Mouse (Mus musculus) heart, postnatal 0 days (tissue): Measurements from ENCODE around the gene Dvl2. TPM values are rescaled to one million over a fixed set of nuclear protein-coding genes. Genes with fewer than 3 reads are reported as not detected.

ENCODE experiments used
- ATAC-seq: fragments of 200-750 bp; cut with Nextera tagmentation; 2 replicates; pipeline ENCODE4 v1.8.0; 2017; ENCODE audit warnings: low read depth, moderate number of reproducible peaks, moderate library complexity; ENCODE audit not compliant: insufficient read depth
- DNase-seq: peaks from one replicate; pipeline ENCODE4 v3.0.0-alpha.2; 2016; ENCODE audit warnings: low spot score
- H3K27ac ChIP-seq: fragments of 300-500 bp; sonication (generic); 2 replicates; pipeline ENCODE4 v1.5.1; 2014; ENCODE audit warnings: low read depth, mild to moderate bottlenecking
- H3K27me3 ChIP-seq: fragments of 300-500 bp; sonication (generic); 2 replicates; pipeline ENCODE4 v1.6.1; 2014; ENCODE audit warnings: low read length, mixed read lengths; ENCODE audit not compliant: control insufficient read depth, insufficient read depth
- H3K36me3 ChIP-seq: fragments of 300-500 bp; sonication (generic); replicated peaks from 2 replicates; pipeline ENCODE4 v1.6.1; 2014; ENCODE audit warnings: low read length, mixed read lengths; ENCODE audit not compliant: control insufficient read depth, insufficient read depth
- H3K4me1 ChIP-seq: fragments of 300-500 bp; sonication (generic); 2 replicates; pipeline ENCODE4 v1.6.1; 2014; ENCODE audit warnings: antibody characterized with exemption; ENCODE audit not compliant: control insufficient read depth, insufficient read depth
- H3K4me2 ChIP-seq: fragments of 300-500 bp; sonication (generic); 2 replicates; pipeline ENCODE4 v1.6.1; 2014; ENCODE audit warnings: low read depth, mild to moderate bottlenecking, low read length, moderate library complexity
- H3K4me3 ChIP-seq: fragments of 300-500 bp; sonication (generic); 2 replicates; pipeline ENCODE4 v1.5.1; 2014; ENCODE audit warnings: low read depth, low read length
- H3K9ac ChIP-seq: fragments of 300-500 bp; sonication (generic); replicated peaks from 2 replicates; pipeline ENCODE4 v1.6.1; 2014; ENCODE audit warnings: low read depth, low read length, mixed read lengths
- H3K9me3 ChIP-seq: fragments of 300-500 bp; sonication (generic); replicated peaks from 2 replicates; pipeline ENCODE4 v1.6.1; 2016; ENCODE audit warnings: low read length; ENCODE audit not compliant: control insufficient read depth
- CTCF ChIP-seq: IDR thresholded peaks from 2 replicates; pipeline ENCODE4 v1.5.1; 2016; ENCODE audit warnings: antibody characterized with exemption, control low read depth, low read depth
- EP300 ChIP-seq: IDR thresholded peaks from 2 replicates; pipeline ENCODE4 v1.6.1; 2016; ENCODE audit warnings: antibody characterized with exemption, low read depth
- WGBS: fragments of 180-500 bp; shearing (Covaris S2); extraction: QIAGEN DNeasy Blood & Tissue Kit; methylation state at CpG from one replicate; pipeline ENCODE4 v1.1.7; 2014; 5-methylcytosine and 5-hydroxymethylcytosine counted together
- polyA plus RNA-seq: library from polyadenylated mRNA; unstranded; fragments of >200 nt; fragmentation: Nextera tagmentation; extraction: Ambion mirVana; gene quantifications from 2 replicates; pipeline ENCODE4 v1.2.1, GENCODE M21; 2015
- total RNA-seq: library from RNA; depleted of rRNA; stranded (reverse); fragments of >200 nt; gene quantifications from 2 replicates; pipeline ENCODE4 v1.2.3, GENCODE M21; 2014; ENCODE audit warnings: low replicate concordance

Gene Dvl2
- total and polyA plus RNA-seq, 2 experiments from 2014 or later = 6.5 to 10.8 TPM

DNA sequence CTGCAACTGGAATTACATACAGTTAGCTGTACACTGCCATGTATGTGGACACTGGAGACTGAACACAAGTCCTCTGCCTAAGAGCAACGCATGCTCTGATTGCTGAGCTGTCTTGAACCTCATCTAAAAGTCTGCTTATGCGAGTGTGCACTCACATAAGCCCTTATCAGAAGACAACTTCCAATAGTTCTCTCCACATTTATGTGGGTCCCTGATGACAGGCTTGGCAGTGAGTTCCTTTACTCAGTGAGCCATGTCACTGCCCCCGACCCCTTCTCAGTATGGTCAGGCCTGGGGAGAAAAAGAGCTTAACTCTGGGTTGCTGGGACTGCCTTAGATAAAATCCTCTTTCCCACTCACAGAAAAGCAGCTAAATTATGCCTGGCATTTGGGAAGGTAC lies 16.3 kb downstream of the Dvl2 start, which contains the start of gene Dlg4:
Gene Dlg4, plus strand, starts transcription at position 274 of the 400 bp plus-strand sequence.
- WGBS = 74% methylated on average over 3 of the region's 3 CpGs
- Histone ChIP-seq H3K4me1 (peaks cover 31% of the 10 kb centered on the region), H3K9ac (peak within 1 kb of the TSS; percentile 56; the same call in 1 of the 2 replicates), H3K27me3 (no peaks in the 10 kb centered on the region), H3K27ac (no peak within 1 kb of the TSS), H3K4me2 (peak within 1 kb of the TSS; percentile 71; the same call in 1 of the 2 replicates), H3K9me3 (no peaks in the 10 kb centered on the region), H3K36me3 (peaks cover 24% of the 10 kb centered on the region), H3K4me3 (peak within 1 kb of the TSS; percentile 56)
- ATAC-seq (no peak), DNase-seq (no peak)
- TF ChIP-seq CTCF (no peak), EP300 (no peak)

DNA sequence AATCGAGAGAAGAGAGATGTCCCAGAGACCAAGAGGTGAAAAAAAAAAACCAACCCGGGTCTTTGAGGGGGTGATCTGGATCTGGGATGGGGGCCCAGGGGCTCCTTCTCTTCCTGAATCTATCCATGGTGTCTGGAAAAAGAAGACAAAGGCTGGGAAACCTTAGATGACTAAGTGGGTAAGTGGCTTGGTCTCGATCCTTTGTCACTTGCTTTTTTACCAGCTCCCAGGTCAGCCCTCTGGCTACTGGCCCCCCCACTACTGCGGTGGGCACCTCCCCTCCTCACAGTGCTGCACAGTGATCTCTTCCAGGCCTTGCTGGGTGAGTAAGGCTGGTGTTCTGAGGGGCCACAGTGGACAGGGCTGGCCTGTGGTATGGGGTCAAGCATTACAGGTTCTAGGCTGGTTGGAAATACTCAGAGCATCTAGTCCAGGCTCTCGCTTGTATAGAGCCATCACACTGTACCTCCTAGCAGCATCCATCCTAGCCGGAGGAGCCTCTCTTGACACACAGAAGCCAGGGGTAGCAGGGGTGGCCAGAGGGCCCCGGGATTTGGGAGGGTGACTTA lies 16.9 kb downstream of the Dvl2 start:
- Histone ChIP-seq H3K4me2 (no peak overlapping the region), H3K4me1 (peaks cover 32% of the 10 kb centered on the region), H3K9me3 (no peaks in the 10 kb centered on the region), H3K27me3 (no peaks in the 10 kb centered on the region), H3K27ac (no peak overlapping the region), H3K36me3 (peaks cover 18% of the 10 kb centered on the region), H3K4me3 (no peak overlapping the region), H3K9ac (peak overlapping the region; percentile 56; the same call in 1 of the 2 replicates)
- DNase-seq (no peak), ATAC-seq (no peak)
- WGBS = 47% methylated on average over 7 of the region's 7 CpGs
- no peak for TF ChIP-seq CTCF
- TF ChIP-seq EP300 = no peak

DNA sequence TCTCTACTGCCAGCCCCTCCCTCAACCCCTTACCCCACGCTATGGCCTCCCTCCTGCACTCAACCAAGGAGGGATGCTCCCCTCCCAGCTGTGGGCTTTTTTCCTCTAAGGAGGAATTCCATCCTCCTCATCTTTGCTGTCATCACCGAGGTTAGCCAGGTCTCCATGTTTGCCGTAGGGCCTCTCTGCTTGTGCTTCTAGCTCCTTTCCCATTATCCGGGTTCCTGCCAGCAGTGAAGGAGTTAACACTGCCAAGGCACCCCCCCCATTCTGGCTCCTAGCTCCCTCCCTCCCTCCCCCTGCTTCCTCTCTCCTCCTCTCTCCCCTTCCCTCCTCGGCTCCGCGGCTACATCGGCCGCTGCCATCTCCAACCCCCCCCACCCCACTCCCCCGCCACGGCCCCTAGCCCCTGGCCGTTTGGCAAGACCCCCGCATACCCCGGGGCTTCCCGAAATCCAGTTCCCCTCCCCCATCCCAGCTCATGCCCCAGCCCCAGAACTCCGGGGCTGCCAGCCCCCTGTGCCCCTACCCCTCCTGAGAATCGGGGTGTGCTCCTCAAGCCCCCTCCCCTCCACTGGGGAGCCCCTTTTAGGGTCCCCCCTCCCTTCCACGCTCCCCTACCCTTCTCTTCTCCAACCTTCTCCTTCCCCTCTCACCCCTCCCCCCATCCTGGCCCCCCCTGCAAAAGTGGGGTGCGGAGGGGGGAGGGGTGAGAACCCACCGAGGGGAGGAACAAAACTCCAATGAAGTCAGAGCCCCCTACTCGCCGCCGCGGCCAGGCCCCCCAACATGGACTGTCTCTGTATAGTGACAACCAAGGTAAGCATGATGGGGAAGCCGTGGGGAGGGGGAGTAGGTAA lies 18.0 kb downstream of the Dvl2 start:
- peaks cover 32% of the 10 kb centered on the region for H3K4me1 ChIP-seq
- no peaks in the 10 kb centered on the region for H3K27me3 ChIP-seq
- peak overlapping the region; percentile 56 for H3K9ac ChIP-seq
- peak overlapping the region; percentile 74 for H3K27ac ChIP-seq
- WGBS = 3% methylated on average over 25 of the region's 25 CpGs
- peaks cover 8% of the 10 kb centered on the region for H3K36me3 ChIP-seq
- no peak for TF ChIP-seq CTCF
- TF ChIP-seq EP300 = no peak
- H3K9me3 ChIP-seq = no peaks in the 10 kb centered on the region
- peak overlapping the region; percentile 71 for H3K4me2 ChIP-seq
- ATAC-seq (no peak), DNase-seq (peak; percentile 39)
- peak overlapping the region; percentile 56 for H3K4me3 ChIP-seq

DNA sequence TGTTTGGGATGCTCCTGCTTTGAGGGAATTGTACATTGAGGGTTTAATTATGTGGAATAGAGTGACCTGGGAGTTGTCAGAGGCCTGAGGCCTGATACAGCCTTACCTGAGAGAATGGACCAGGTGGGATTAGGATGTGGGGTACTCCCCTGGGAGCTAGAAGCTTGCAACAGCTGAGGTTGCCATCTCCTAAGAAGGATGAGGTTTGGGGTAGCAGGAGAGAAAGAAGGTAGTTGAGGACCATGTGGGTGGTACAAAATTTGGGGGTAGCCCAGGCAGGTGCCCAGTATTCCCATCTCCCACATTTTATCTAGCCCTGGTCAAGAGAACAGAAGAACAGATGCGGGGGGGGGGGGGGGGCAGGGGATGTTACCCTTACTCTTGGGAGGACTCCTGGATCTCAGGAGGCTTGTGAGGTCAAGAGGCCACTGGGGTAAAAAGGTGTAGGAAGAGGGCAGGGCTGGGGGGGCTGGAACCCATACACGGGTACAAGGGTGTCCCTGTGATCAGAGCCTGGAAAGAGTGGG lies 19.2 kb downstream of the Dvl2 start:
- WGBS = 20% methylated on average over 1 of the region's 2 CpGs
- ATAC-seq = no peak

DNA sequence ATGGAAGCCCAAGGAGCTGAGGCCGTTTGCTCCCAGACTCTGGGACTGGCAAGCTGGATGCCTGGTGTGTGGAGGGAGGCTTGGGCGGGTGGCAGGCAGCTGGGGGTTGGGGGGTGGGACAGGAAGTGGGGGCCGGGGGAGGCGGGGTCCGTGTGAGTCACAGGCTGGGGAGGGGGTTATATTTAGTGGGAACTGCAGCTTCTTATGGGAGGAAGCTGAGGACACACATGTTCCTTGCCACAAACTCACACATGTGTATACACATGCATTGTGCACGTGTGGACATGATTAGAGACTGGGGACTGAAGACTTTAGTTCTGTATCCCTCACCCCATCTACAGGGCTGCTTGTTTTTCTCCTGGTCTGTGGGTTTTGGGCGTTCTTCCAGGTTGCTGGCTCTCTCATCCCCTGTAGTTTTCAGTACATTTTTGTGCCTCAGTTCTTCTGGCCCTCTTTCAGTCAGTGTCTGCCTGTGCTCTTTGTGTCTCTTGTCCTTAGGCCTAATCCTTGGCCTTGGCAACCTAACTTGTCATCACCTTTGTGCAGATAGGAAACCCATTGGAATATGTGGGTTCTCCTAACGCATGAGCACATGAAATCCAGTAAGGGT lies 19.7 kb downstream of the Dvl2 start:
- H3K9ac ChIP-seq = no peak overlapping the region
- DNase-seq (no peak), ATAC-seq (no peak)
- H3K36me3 ChIP-seq = no peaks in the 10 kb centered on the region
- no peak overlapping the region for H3K4me3 ChIP-seq
- 0 out of 2 replicates have a peak, but pooled peaks cover 4% of the 10 kb centered on the region for H3K27me3 ChIP-seq
- WGBS = 20% methylated on average over 8 of the region's 8 CpGs
- H3K27ac ChIP-seq = peak overlapping the region; percentile 52
- TF ChIP-seq EP300 = no peak
- no peak for TF ChIP-seq CTCF
- no peaks in the 10 kb centered on the region for H3K9me3 ChIP-seq
- peak overlapping the region; percentile 71; the same call in 1 of the 2 replicates for H3K4me2 ChIP-seq
- peaks cover 26% of the 10 kb centered on the region for H3K4me1 ChIP-seq

More for the DNA sequence above, 19.2 kb downstream of the Dvl2 start:
- peak overlapping the region; percentile 56; the same call in 1 of the 2 replicates for H3K4me3 ChIP-seq
- H3K27me3 ChIP-seq = 0 out of 2 replicates have a peak, but pooled peaks cover 4% of the 10 kb centered on the region
- TF ChIP-seq EP300 = no peak
- H3K9ac ChIP-seq = no peak overlapping the region
- H3K27ac ChIP-seq = 0 out of 2 replicates have a peak overlapping the region, but pooled peaks have one; percentile 16
- DNase-seq = no peak
- peaks cover 28% of the 10 kb centered on the region for H3K4me1 ChIP-seq
- H3K36me3 ChIP-seq = no peaks in the 10 kb centered on the region
- H3K9me3 ChIP-seq = no peaks in the 10 kb centered on the region
- H3K4me2 ChIP-seq = peak overlapping the region; percentile 71
